Mouse (Mus musculus) ovary, postnatal 10 days (tissue): Measurements from ENCODE around the gene Tmem91.

Experiments used
- DNase-seq: peaks from one replicate; pipeline ENCODE4 v3.0.0; 2022; ENCODE audit warnings: low spot score

Gene Tmem91

DNA sequence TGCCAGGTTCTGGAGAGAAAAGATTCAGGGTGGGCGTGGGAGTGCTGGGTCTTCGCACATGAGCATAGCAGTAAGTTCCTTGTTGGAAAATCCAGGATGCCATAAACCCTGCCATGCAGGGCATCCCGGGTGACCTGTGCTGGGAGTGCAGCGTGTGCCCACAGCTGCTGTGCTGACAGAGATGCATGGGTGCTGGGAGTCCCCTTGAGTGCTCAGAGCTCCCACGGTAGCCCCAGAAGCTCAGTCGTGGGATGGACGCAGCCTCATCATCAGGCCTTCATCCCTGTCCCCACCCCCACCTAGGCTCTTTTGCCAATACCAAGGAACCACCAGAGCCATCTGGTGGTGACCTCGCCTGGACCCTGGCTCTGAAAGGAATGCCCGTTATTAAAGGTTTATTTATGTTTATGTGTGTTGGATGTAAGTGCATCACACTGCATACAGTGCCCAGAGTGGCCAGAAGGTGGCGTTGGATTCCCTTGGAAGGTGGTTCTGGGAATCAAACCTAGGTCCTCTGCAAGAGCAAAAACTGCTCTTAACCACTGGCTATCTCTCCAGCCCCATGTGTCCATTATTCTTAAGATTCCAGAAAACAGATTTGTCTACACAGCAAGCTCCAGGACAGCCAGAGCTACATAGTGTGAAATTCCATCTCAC lies 49.2 kb downstream of the Tmem91 start:
- DNase-seq, result no peak

DNA sequence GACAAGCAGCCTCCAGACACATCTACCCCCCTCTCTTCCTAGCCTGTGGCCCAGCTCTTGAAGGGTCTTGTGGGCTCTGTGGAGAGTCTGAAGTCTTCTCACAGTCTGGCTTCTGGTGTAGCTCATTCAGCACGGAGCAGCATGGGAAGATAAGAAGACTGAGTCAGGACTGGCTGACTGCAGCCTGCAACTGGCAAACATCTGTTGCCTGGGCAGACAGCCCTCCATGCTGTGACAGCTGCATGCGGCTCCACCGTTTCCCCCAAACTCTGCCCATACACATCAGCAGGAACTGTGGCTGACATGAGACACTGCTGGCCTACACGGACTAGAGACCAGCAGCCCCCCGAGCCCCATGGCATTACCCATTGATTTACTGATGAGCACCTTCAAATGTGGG lies 50.1 kb downstream of the Tmem91 start:
- no peak for DNase-seq

DNA sequence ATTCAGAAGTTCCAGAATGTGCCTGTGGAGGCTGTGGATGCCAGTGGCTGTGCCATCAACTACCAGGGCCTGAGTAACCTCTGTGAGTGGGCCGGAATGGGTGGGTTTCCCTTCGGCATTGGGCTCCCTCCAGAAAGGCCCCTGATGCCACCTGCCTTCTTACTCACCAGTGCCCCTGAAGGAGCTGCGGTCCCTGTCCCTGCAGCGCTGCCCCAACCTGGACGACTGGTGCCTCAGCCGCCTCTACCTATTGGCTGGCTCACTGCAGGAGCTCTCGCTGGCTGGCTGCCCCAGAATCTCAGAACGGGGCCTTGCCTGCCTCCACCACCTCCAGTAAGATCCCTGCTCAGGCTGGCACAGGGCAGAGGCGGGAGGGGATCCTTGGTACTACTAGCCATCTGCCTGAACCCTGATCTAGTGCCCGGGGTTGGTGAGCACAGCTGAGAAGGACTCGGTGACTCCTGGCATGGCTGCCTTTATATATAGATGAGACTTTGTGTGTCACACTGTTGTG lies 51.1 kb downstream of the Tmem91 start:
- no peak for DNase-seq

GRCm38 (mm10) chr7:25620751-25621150 lies 54.2 kb downstream of the Tmem91 start:
- DNase-seq, result no peak

DNA sequence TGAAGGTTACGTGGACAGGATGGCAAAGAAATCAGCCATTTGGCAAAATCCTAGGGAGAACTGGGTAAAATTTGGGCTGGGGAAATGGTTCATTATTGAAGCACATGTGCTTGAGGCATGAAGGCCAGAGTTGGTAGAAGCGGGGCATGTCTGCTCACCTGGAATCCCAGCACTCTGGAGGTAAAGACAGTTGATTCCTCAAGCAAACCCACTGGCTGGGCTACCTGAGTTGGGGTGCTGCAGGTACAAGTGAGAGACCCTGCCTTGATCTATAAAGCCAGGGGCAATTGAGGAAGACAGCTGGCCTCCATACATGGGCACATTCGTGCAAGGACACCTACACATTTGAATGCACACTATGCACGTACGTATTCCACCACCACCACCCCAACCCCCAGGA lies 54.9 kb downstream of the Tmem91 start:
- DNase-seq, result no peak

GRCm38 (mm10) chr7:25619722-25619991 lies 55.3 kb downstream of the Tmem91 start:
- no peak for DNase-seq
